Mouse (Mus musculus) liver, postnatal 0 days (tissue): ENCODE measurements around the gene Mnd1. TPM values are rescaled to one million over a fixed set of nuclear protein-coding genes. Genes with fewer than 3 reads are reported as not detected.

ENCODE experiments used
- ATAC-seq: fragments of 200-750 bp; cut with Nextera tagmentation; 2 replicates; pipeline ENCODE4 v1.8.0; 2017; ENCODE audit warnings: mild to moderate bottlenecking, moderate library complexity
- DNase-seq: peaks from one replicate; pipeline ENCODE4 v3.0.0-alpha.2; 2016
- H3K27ac ChIP-seq: fragments of 300-500 bp; sonication (generic); 2 replicates; pipeline ENCODE4 v1.5.1; 2014; ENCODE audit warnings: antibody characterized with exemption, moderate library complexity, mild to moderate bottlenecking, low read depth
- H3K27me3 ChIP-seq: fragments of 300-500 bp; sonication (generic); 2 replicates; pipeline ENCODE4 v1.6.1; 2014; ENCODE audit warnings: low read length, control low read depth, mixed read lengths; ENCODE audit not compliant: insufficient read depth
- H3K36me3 ChIP-seq: fragments of 300-500 bp; sonication (generic); replicated peaks from 2 replicates; pipeline ENCODE4 v1.6.1; 2014; ENCODE audit warnings: mild to moderate bottlenecking, control low read depth, low read length, moderate library complexity, mixed read lengths; ENCODE audit not compliant: insufficient read depth
- H3K4me1 ChIP-seq: fragments of 300-500 bp; sonication (generic); 2 replicates; pipeline ENCODE4 v1.6.1; 2014; ENCODE audit warnings: antibody characterized with exemption, mild to moderate bottlenecking, control low read depth; ENCODE audit not compliant: insufficient read depth
- H3K4me2 ChIP-seq: fragments of 300-500 bp; sonication (generic); 2 replicates; pipeline ENCODE4 v1.6.1; 2014; ENCODE audit warnings: low read depth, mild to moderate bottlenecking, low read length, moderate library complexity, mixed read lengths
- H3K4me3 ChIP-seq: fragments of 300-500 bp; sonication (generic); 2 replicates; pipeline ENCODE4 v1.5.1; 2014; ENCODE audit warnings: low read depth, low read length
- H3K9ac ChIP-seq: fragments of 300-500 bp; sonication (generic); replicated peaks from 2 replicates; pipeline ENCODE4 v1.6.1; 2014; ENCODE audit warnings: mild to moderate bottlenecking, moderate library complexity
- H3K9me3 ChIP-seq: fragments of 300-500 bp; sonication (generic); 2 replicates; pipeline ENCODE4 v1.6.1; 2016; ENCODE audit warnings: mild to moderate bottlenecking, control low read depth, low read length, mixed read lengths
- CTCF ChIP-seq: sonication (generic); IDR thresholded peaks from 2 replicates; pipeline ENCODE4 v1.5.1; 2016; ENCODE audit warnings: antibody characterized with exemption, low read depth
- EP300 ChIP-seq: IDR thresholded peaks from 2 replicates; pipeline ENCODE4 v1.6.1; 2016; ENCODE audit warnings: antibody characterized with exemption, low read depth, mild to moderate bottlenecking
- WGBS: fragments of 180-500 bp; shearing (Covaris S2); extraction: QIAGEN DNeasy Blood & Tissue Kit; methylation state at CpG from one replicate; pipeline ENCODE4 v1.1.7; 2014; ENCODE audit not compliant: insufficient replicate concordance; 5-methylcytosine and 5-hydroxymethylcytosine counted together
- polyA plus RNA-seq: library from polyadenylated mRNA; unstranded; fragments of >200 nt; fragmentation: Nextera tagmentation; extraction: Ambion mirVana; gene quantifications from 2 replicates; pipeline ENCODE4 v1.2.1, GENCODE M21; 2015

Gene Mnd1
- polyA plus RNA-seq: 8.3 and 9.9 TPM in 2 replicates

GRCm38 (mm10) chr3:84155558-84156006, at the start of gene Mnd1:
Gene Mnd1, minus strand, starts transcription at chr3:84155786.
- TF ChIP-seq CTCF (peak; percentile 99), EP300 (no peak)
- Histone ChIP-seq H3K9ac (peak within 1 kb of the TSS; percentile 75), H3K9me3 (no peaks in the 10 kb centered on the region), H3K36me3 (0 out of 2 replicates have a peak, but pooled peaks cover 2% of the 10 kb centered on the region), H3K27ac (peak within 1 kb of the TSS; percentile 81), H3K4me3 (peak within 1 kb of the TSS; percentile 62), H3K4me1 (peaks cover 8% of the 10 kb centered on the region), H3K4me2 (peak within 1 kb of the TSS; percentile 97), H3K27me3 (no peaks in the 10 kb centered on the region)
- under 1% methylated on average over 29 of the region's 29 CpGs for WGBS
- peak; percentile 99 for DNase-seq
- ATAC-seq: peak; percentile 98

DNA sequence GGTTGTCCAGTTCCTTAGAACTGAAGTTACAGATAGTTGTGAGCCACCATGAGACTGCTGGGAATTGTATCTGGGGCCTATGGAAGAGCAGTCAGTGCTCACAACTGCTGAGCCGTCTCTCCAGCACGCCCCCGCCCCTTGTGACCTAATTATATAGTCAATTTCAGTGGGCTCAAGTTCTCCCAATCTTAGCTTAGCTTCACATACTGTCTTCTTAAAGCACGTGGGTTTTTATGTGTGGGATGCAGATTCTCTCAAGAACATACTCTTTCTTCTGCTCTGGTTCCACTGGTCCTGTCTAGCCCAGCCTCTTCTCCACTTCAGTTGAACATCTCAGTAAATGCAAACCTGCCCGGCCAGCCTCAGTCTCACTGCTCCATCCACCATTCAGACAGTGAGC, 49.1 kb upstream of the Mnd1 start:
- WGBS: 82% methylated on average over 5 of the region's 5 CpGs
- TF ChIP-seq CTCF (no peak), EP300 (no peak)
- Histone ChIP-seq H3K36me3 (no peaks in the 10 kb centered on the region; the same call in 1 of the 2 replicates), H3K9ac (no peak overlapping the region), H3K27me3 (no peaks in the 10 kb centered on the region), H3K27ac (no peak overlapping the region), H3K4me2 (no peak overlapping the region), H3K9me3 (no peaks in the 10 kb centered on the region), H3K4me1 (no peaks in the 10 kb centered on the region), H3K4me3 (no peak overlapping the region)
- no peak for ATAC-seq
- DNase-seq: no peak

DNA sequence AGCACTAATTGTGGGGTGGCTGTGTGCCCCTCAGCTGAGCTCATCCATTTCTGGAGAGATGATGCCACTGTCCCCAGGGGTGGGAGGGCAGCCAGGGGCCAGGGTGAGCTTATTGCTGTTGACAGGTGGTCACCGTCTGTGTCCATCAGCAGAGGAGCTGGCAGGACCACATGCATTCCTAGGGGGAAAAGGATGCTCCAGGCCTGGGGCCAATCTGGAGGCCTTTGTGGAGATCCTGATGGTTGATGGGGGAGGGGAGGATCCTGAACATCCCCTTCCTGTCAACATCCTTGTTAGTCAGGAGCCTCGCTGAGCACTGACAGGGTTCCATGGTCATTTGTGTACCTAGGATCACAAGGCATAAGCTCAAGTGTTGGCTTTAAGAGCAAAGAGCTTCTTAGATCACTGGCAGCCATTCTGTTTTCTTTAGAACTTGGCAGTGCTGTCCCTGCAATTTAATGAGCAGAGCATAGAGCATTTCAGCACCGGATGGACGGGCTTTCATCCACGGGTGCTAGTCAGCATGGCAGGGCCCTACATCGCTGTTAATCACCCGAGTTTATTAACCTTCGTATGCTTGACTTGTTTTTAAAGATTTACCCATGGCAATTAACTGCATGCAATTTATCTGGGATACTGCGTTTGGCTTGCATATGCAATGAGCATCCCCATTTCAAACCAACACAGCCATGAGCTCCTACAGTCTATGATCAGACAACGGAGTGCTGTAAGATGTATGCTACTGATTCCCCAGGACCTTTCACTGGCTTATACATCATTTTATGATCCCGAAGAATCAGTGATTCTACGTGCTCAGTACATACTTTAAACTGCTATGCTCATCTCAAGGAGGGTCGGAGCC, 45.2 kb upstream of the Mnd1 start:
- DNase-seq (no peak), ATAC-seq (no peak)
- Histone ChIP-seq H3K27me3 (no peaks in the 10 kb centered on the region), H3K4me1 (no peaks in the 10 kb centered on the region), H3K4me3 (no peak overlapping the region), H3K9ac (no peak overlapping the region), H3K36me3 (0 out of 2 replicates have a peak, but pooled peaks cover 3% of the 10 kb centered on the region), H3K4me2 (no peak overlapping the region), H3K9me3 (no peaks in the 10 kb centered on the region), H3K27ac (no peak overlapping the region)
- 76% methylated on average over 13 of the region's 13 CpGs for WGBS
- TF ChIP-seq EP300 (no peak), CTCF (no peak)

GRCm38 (mm10) chr3:84199516-84199915, 43.9 kb upstream of the Mnd1 start:
- H3K36me3 ChIP-seq: 0 out of 2 replicates have a peak, but pooled peaks cover 3% of the 10 kb centered on the region
- no peaks in the 10 kb centered on the region for H3K9me3 ChIP-seq
- DNase-seq: no peak
- H3K9ac ChIP-seq: no peak overlapping the region
- H3K27ac ChIP-seq: no peak overlapping the region
- TF ChIP-seq EP300: no peak
- no peak overlapping the region for H3K4me3 ChIP-seq
- H3K4me1 ChIP-seq: no peaks in the 10 kb centered on the region
- ATAC-seq: no peak
- WGBS: 91% methylated on average over 9 of the region's 9 CpGs
- H3K27me3 ChIP-seq: no peaks in the 10 kb centered on the region
- H3K4me2 ChIP-seq: no peak overlapping the region

DNA sequence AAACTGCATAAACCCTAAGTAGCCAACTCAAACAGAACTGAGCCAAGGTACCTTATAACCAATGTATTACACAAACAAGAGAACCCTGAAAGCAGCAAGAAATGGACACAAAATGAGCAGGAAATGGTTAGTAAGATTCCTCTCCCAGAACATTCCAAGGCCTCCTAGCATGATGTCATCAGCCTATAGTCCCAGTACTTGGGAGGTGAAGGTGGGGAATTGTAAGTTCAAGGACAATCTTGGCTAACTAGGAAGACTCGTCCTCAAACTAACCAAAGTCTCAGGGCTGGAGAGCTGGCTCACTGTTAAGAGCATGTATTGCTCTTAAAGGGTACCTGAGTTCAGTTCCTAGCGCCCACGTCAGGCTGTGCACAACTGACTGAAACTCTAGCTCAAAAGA, 42.6 kb upstream of the Mnd1 start:
- Histone ChIP-seq H3K4me3 (no peak overlapping the region), H3K9me3 (no peaks in the 10 kb centered on the region), H3K27ac (no peak overlapping the region), H3K27me3 (no peaks in the 10 kb centered on the region), H3K4me2 (no peak overlapping the region), H3K4me1 (no peaks in the 10 kb centered on the region), H3K9ac (no peak overlapping the region), H3K36me3 (0 out of 2 replicates have a peak, but pooled peaks cover 3% of the 10 kb centered on the region)
- no peak for DNase-seq
- WGBS: 79% methylated on average over 3 of the region's 3 CpGs
- TF ChIP-seq CTCF (no peak), EP300 (no peak)
- no peak for ATAC-seq

DNA sequence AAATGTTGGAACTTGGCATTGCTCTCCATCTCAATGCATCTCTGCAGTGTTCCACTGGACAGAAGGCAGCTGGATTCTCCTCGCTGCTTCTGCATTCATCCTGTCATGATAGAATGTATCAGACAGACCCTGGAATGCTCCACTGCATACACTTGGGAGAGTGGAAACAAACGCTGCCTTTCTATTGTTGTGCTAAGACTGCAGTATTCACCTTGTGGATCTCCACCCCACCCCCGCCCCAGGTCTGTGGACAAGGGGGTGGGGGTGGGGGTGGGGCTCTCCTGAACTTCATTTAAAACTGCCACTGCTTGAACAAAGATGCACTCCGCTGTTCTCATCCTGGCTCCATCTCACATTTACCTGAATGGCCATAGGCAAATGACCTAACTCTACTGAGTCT, 38.3 kb upstream of the Mnd1 start:
- Histone ChIP-seq H3K4me2 (no peak overlapping the region), H3K27me3 (no peaks in the 10 kb centered on the region), H3K9ac (no peak overlapping the region), H3K4me1 (0 out of 2 replicates have a peak, but pooled peaks cover 2% of the 10 kb centered on the region), H3K9me3 (no peaks in the 10 kb centered on the region), H3K36me3 (peaks cover 10% of the 10 kb centered on the region; the same call in 1 of the 2 replicates), H3K27ac (no peak overlapping the region), H3K4me3 (no peak overlapping the region)
- ATAC-seq: no peak
- no peak for TF ChIP-seq EP300
- TF ChIP-seq CTCF: no peak
- DNase-seq: no peak
- 70% methylated on average over 4 of the region's 4 CpGs for WGBS
